Mouse (Mus musculus) layer of hippocampus, postnatal 10 days (tissue): ENCODE data around the gene Tubgcp3. TPM values are rescaled to one million over a fixed set of nuclear protein-coding genes. Genes with fewer than 3 reads are reported as not detected.
"Not testable (repeated sequence)": the region's sequence is repeated elsewhere in the genome, so short reads cannot be mapped to it uniquely, and the experiment has no call there.

Source experiments
- DNase-seq, 2 experiments: peaks; one replicate each; pipeline ENCODE4 v3.0.0; 2021; ENCODE audit warnings: low spot score in 2 of 2
- total RNA-seq, 2 experiments: library from RNA; stranded (reverse); gene quantifications; 2 replicates each; pipeline ENCODE4 v1.2.3; 2021

The Tubgcp3 gene
- total RNA-seq, 2 experiments from 2014 or later, result 33.0 to 33.5 TPM

DNA sequence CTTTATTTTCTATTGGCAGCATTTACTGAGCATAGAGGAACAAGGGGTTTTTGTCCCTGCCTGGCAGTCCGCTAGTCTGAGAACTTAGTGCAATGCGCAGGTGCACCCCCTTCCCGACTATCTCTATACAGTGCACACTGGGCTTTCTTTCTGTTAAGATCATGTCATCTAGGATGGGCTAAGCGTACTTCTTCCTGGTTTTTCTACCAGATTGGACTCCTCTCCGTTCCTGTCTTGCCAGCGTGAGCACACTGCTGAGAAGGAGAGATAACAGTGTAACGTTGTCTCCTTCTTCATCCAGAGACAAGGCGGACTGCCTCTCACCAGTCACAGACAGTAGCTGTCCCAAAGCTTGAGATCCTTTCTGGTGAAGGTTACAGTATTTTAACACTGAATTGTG lies 27.7 kb downstream of the Tubgcp3 start:
- no peak for DNase-seq

- no peak for DNase-seq
These were observed 30.5 kb downstream of the Tubgcp3 start for GRCm38 (mm10) chr8:12641527-12641926.

DNA sequence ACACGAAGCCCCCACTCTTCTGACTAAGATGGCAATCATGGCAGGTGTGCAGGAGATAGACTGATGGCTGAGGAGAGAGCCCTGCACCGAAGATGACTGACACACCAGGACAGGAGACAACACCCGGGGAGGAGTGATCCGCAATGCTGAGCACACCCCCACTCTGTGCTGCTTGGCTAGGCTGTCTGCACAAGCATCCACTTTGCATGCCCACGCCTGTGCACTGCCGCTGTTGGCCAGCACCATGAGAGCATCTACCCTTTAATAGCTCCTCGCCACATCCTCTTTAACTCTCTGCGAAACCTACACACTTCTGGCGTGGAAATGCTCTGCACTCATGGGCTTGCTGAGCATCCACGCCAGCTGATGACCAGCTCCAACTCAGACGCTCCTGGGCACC lies 33.6 kb downstream of the Tubgcp3 start:
- DNase-seq, result no peak

- no peak for DNase-seq
These were observed 36.7 kb downstream of the Tubgcp3 start for GRCm38 (mm10) chr8:12635366-12635765.

DNA sequence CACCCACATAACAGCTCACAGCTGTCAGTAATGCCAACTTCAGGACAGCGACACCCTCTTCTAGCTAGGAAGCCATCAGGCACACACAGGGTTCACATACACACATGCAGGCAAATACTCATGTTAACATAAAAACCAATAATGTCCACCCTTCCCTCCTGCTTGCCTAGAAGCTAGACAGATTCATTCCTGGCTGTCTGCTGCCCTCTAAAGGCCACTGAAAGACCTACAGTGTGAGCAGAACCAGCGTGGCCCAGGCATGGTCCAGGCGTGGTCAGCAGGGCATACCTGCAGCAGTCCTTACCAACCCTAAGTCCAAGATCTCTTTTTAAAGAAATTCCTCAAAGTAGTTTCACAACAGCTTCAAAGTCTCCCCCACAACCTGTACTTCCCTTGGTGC lies 43.0 kb downstream of the Tubgcp3 start:
- DNase-seq, result peak; percentile 70 to 73

- no peak for DNase-seq
These were observed 46.2 kb downstream of the Tubgcp3 start for GRCm38 (mm10) chr8:12625890-12626289.

- no peak for DNase-seq
These were observed 50.4 kb downstream of the Tubgcp3 start for GRCm38 (mm10) chr8:12621550-12622222.

DNA sequence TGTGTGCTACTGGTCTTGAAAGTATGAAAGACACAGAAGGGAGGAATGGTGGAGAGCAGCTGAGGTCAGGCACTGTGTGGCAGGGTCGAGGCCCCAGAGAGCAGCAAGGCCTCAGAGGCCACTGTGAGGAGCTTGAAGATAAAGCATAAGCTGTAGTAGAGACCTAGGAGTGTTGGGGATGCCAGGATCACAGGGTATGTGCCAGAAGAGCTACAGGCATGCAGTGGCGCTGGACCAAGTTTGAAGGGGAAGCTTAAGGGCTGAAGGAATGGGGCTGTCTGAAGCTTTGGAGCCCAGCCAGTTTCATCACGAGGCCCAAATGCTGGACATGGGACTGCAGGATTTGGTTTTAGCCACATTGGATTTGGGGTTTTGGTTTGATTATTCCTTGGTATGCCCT lies 54.7 kb downstream of the Tubgcp3 start:
- not testable (repeated sequence) for DNase-seq

GRCm38 (mm10) chr8:12613201-12613600 lies 58.8 kb downstream of the Tubgcp3 start:
- DNase-seq, result no peak

- DNase-seq, result no peak
These were observed 62.1 kb downstream of the Tubgcp3 start for GRCm38 (mm10) chr8:12609752-12610449.

- no peak for DNase-seq
These were observed 63.2 kb downstream of the Tubgcp3 start for GRCm38 (mm10) chr8:12608810-12609209.

GRCm38 (mm10) chr8:12607223-12607622 lies 64.8 kb downstream of the Tubgcp3 start:
- DNase-seq, result peak; percentile 86 to 88

GRCm38 (mm10) chr8:12583785-12584184 lies 88.3 kb downstream of the Tubgcp3 start:
- no peak for DNase-seq

DNA sequence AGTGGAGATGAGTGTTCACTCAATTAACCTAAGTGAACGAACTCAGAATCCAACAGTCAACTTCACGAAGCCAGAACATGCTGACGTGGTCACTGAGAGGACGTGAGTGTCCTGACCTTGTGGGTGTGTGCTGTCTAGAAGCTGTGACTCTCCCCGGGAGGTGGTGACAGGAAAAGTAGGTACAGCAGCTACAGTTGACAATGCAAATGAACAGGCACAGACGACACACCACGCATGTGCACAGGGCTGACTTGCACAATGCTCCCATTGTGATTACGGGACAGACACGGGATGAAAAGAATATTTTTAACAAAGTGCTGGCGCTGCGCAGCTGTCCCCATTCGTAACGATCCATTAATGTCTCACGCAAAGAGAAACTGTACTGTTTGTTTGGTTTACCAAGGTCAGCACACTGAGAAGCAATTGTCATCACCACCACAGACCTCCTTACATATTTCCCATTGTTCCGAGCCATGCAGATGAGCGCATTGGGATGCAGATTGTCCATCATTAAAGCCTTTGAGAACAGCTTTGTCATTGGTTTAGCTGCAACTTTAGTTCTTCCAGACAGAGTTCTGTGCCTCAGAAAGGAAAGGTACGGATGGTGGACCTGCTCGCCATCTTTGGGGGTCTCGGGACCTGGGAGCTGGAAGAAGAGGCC lies 92.6 kb downstream of the Tubgcp3 start:
- not testable (repeated sequence) for DNase-seq

DNA sequence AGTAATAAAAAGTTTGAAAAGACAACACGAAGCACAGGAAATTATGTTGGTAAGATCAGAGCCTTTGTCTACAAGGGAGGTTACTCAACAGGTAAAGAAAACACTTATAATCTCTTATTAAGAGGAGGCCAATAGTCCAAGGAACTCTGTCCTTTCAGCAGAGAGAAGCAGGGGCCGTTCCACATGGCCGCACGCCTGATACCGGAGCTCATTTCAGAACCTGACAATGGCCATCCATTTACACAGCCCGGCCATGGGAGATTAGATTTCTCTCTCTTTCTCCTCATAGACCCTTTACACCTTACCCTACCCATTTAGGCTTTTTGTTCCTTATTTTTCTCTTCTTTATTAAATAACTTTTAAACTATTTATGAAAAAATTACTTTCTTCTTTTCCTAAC lies 95.3 kb downstream of the Tubgcp3 start:
- no peak for DNase-seq

GRCm38 (mm10) chr8:12576003-12576402 lies 96.0 kb downstream of the Tubgcp3 start:
- no peak for DNase-seq

- DNase-seq, result no peak
These were observed 99.1 kb downstream of the Tubgcp3 start, which contains the start of gene Spaca7 for GRCm38 (mm10) chr8:12572814-12573534. Gene Spaca7 (plus strand): TSS chr8:12573029.

DNA sequence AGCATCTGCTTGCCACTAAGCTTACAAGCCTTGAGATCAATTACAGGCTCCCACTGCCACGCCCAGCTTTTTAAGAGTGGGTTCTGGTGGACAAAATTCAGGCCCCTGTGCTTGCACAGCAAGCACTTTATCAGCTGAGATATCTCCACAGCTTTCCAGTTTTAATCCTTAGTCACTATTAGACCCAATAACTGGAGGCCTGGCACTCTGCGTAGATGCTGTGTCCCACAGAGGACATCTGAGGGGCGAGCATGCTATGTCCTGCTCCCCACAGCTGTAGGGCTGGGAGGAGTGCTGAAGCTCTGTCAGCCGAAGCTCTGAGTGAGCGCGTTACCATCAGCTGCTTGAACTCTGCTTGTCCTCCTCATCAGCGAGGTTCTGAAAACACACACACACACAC lies 105.5 kb downstream of the Tubgcp3 start:
- no peak for DNase-seq

DNA sequence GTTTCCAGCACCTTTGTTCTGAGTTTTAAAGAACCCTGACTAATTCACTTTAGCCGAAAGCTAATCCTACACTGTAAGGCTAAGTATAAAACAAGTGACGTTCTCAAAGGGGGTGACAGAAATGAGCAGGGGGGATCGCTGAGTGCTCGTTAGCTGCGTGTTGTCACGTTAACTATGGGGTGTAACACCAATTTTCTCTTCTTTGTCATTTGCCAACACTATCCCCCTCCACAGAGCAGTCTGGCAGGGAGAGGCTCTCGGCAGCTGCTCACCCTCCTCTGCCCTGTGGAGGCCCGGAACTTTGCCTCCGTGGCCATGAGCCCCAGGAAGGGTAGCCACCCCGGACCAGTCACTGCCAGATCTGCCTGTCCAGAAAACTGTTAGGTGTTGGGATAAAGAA lies 106.6 kb downstream of the Tubgcp3 start:
- DNase-seq, result no peak

- DNase-seq, result peak; percentile 70 to 78
These were observed 107.7 kb downstream of the Tubgcp3 start for GRCm38 (mm10) chr8:12564307-12564706.
